Comparison of ENCODE assay signal across 27 mouse cellular contexts in genomic region chr8:92724359-92724758, GRCm38 (mm10). TPM values are rescaled to one million over a fixed set of nuclear protein-coding genes. Genes with fewer than 3 reads are reported as not detected.
DNase-seq lines count a peak whose midpoint lies in the region; ATAC-seq lines count a peak whose summit lies in the region.
"Had no signal": no experiment of that assay in that cellular context is flagged by ENCODE, and none has a peak within 500 bp of the region (broad histone marks: within the 10 kb centered on the region; RNA-seq: fewer than 3 reads in every experiment).

No protein-coding gene starts in this region.

- no peaks in the 10 kb centered on the region for H3K36me3 ChIP-seq in heart, embryonic 10.5 days
- H3K36me3 ChIP-seq in heart, embryonic 12.5 days = no peaks in the 10 kb centered on the region
- no peaks in the 10 kb centered on the region for H3K36me3 ChIP-seq in midbrain, embryonic 11.5 days (ENCODE audit: control insufficient read depth, insufficient read depth, low read length)
- no peaks in the 10 kb centered on the region for H3K36me3 ChIP-seq in midbrain, embryonic 16.5 days (ENCODE audit: control insufficient read depth, insufficient read depth, low read length)
- H3K36me3 ChIP-seq: forebrain, embryonic 15.5 days; G1E; limb, embryonic 15.5 days; lung, embryonic 15.5 days; midbrain, embryonic 12.5 days had no signal

- H3K9ac ChIP-seq in heart, embryonic 12.5 days = no peak overlapping the region
- H3K9ac ChIP-seq in midbrain, embryonic 11.5 days (ENCODE audit: low read length) = no peak overlapping the region
- H3K9ac ChIP-seq in midbrain, embryonic 16.5 days (ENCODE audit: low read depth, low read length) = no peak overlapping the region
- H3K9ac ChIP-seq: forebrain, embryonic 15.5 days; limb, embryonic 15.5 days; liver, embryonic 14.5 days; lung, embryonic 15.5 days; midbrain, embryonic 12.5 days had no signal

- ATAC-seq in heart, embryonic 12.5 days (ENCODE audit: insufficient number of reproducible peaks, low FRiP score) = no peak
- ATAC-seq in midbrain, embryonic 11.5 days (ENCODE audit: low FRiP score) = no peak
- no peak for ATAC-seq in midbrain, embryonic 16.5 days
- ATAC-seq: forebrain, embryonic 15.5 days; Patski had no signal

- peak overlapping the region; percentile 72; the same call in 1 of the 2 replicates for H3K27ac ChIP-seq in heart, embryonic 10.5 days
- no peak overlapping the region for H3K27ac ChIP-seq in heart, embryonic 12.5 days (ENCODE audit: poor library complexity, severe bottlenecking)
- H3K27ac ChIP-seq in midbrain, embryonic 11.5 days (ENCODE audit: low read depth, low read length) = no peak overlapping the region
- no peak overlapping the region for H3K27ac ChIP-seq in midbrain, embryonic 16.5 days (ENCODE audit: low read length)
- H3K27ac ChIP-seq: forebrain, embryonic 15.5 days; limb, embryonic 15.5 days; liver, embryonic 14.5 days; lung, embryonic 15.5 days had no signal

- no peaks in the 10 kb centered on the region for H3K9me3 ChIP-seq in heart, embryonic 10.5 days
- H3K9me3 ChIP-seq in heart, embryonic 12.5 days (replicated peaks) = no peaks in the 10 kb centered on the region
- no peaks in the 10 kb centered on the region for H3K9me3 ChIP-seq in midbrain, embryonic 11.5 days (ENCODE audit: control insufficient read depth, low read length)
- no peaks in the 10 kb centered on the region for H3K9me3 ChIP-seq in midbrain, embryonic 16.5 days (replicated peaks; ENCODE audit: control insufficient read depth, low read length, poor library complexity, severe bottlenecking)
- H3K9me3 ChIP-seq: forebrain, embryonic 15.5 days; limb, embryonic 15.5 days; lung, embryonic 15.5 days; midbrain, embryonic 12.5 days had no signal

- no peak overlapping the region for H3K4me3 ChIP-seq in heart, embryonic 10.5 days
- H3K4me3 ChIP-seq in heart, embryonic 12.5 days = no peak overlapping the region
- H3K4me3 ChIP-seq in midbrain, embryonic 11.5 days (ENCODE audit: low read depth, low read length) = no peak overlapping the region
- H3K4me3 ChIP-seq in midbrain, embryonic 16.5 days (ENCODE audit: low read depth, low read length) = no peak overlapping the region
- H3K4me3 ChIP-seq: forebrain, embryonic 15.5 days; limb, embryonic 15.5 days; lung, embryonic 15.5 days; midbrain, embryonic 12.5 days; myocyte had no signal

- peaks cover 17% of the 10 kb centered on the region for H3K27me3 ChIP-seq in heart, embryonic 10.5 days (ENCODE audit: insufficient read depth, poor library complexity, severe bottlenecking)
- H3K27me3 ChIP-seq in heart, embryonic 12.5 days (replicated peaks) = 0 out of 2 replicates have a peak, but pooled peaks cover 3% of the 10 kb centered on the region
- no peaks in the 10 kb centered on the region for H3K27me3 ChIP-seq in midbrain, embryonic 11.5 days (ENCODE audit: control insufficient read depth, insufficient read depth, low read length)
- peaks cover 3% of the 10 kb centered on the region; the same call in 1 of the 2 replicates for H3K27me3 ChIP-seq in midbrain, embryonic 16.5 days (ENCODE audit: control insufficient read depth, insufficient read depth, low read depth, low read length)
- H3K27me3 ChIP-seq: CH12.LX; lung, embryonic 15.5 days had no signal

- DNase-seq in heart, embryonic 10.5 days (ENCODE audit: low spot score) = no peak
- peak; percentile 5 to 36 for DNase-seq in kidney, postnatal 25 days
- DNase-seq in kidney, adult 9 months = no peak
- peak; percentile 82 for DNase-seq in midbrain, embryonic 11.5 days (ENCODE audit: low spot score, missing footprints)
- no peak for DNase-seq in T-cell, adult 2 months (ENCODE audit: low spot score)
- DNase-seq: adrenal gland, adult 2 months; B cell, adult 2 months; cerebellum, adult 11 months; cerebellum, postnatal 36 days; kidney, adult 2 months; right cerebral cortex, adult 18-20 months; right cerebral cortex, postnatal 4 days; thymus, adult 18-20 months; thymus, postnatal 36 days had no signal

- no peak overlapping the region for H3K4me2 ChIP-seq in heart, embryonic 12.5 days
- no peak overlapping the region for H3K4me2 ChIP-seq in midbrain, embryonic 11.5 days
- no peak overlapping the region for H3K4me2 ChIP-seq in midbrain, embryonic 16.5 days (ENCODE audit: low read length)
- H3K4me2 ChIP-seq: forebrain, embryonic 15.5 days; limb, embryonic 15.5 days; lung, embryonic 15.5 days; midbrain, embryonic 12.5 days had no signal

- H3K4me1 ChIP-seq in heart, embryonic 10.5 days = peaks cover 26% of the 10 kb centered on the region
- peaks cover 23% of the 10 kb centered on the region for H3K4me1 ChIP-seq in heart, embryonic 12.5 days (replicated peaks)
- H3K4me1 ChIP-seq in midbrain, embryonic 11.5 days (ENCODE audit: control insufficient read depth, insufficient read depth, low read length) = peaks cover 20% of the 10 kb centered on the region
- H3K4me1 ChIP-seq in midbrain, embryonic 16.5 days (ENCODE audit: control insufficient read depth, insufficient read depth, low read length) = peaks cover 8% of the 10 kb centered on the region

- 68% methylated on average over 8 of the region's 8 CpGs for WGBS in heart, embryonic 10.5 days
- 66% methylated on average over 8 of the region's 8 CpGs for WGBS in heart, embryonic 12.5 days
- WGBS in midbrain, embryonic 11.5 days = 83% methylated on average over 8 of the region's 8 CpGs
- WGBS in midbrain, embryonic 16.5 days = 61% methylated on average over 8 of the region's 8 CpGs

RNA-seq across cellular contexts. Expression of gene Irx6, which starts 50.3 kb away (rescaled TPM):
- polyA plus RNA-seq in heart, embryonic 10.5 days (2016; fragmentation: Nextera tagmentation; extraction: Ambion mirVana) = 2.9 and 4.9 TPM in 2 replicates
- 3.1 and 3.8 TPM in 2 replicates for polyA plus RNA-seq in heart, embryonic 12.5 days (2016; fragmentation: Nextera tagmentation; extraction: Ambion mirVana)
- polyA plus RNA-seq in midbrain, embryonic 11.5 days (2014; fragmentation: Nextera tagmentation; extraction: Ambion mirVana) = 2.3 and 2.6 TPM in 2 replicates
- 6.0 and 7.6 TPM in 2 replicates for polyA plus RNA-seq in midbrain, embryonic 16.5 days (2015; fragmentation: Nextera tagmentation; extraction: Ambion mirVana)
- polyA plus RNA-seq: adrenal gland, adult 2 months; forebrain, embryonic 15.5 days; G1E; gonadal fat pad, adult 2 months; kidney, adult 2 months; lung, embryonic 15.5 days; myocyte; Patski; stomach, embryonic 14.5 days had no signal

Comparison
In these comparisons a context has a peak if more than half of its experiments do, and no peak if none do; other contexts are left out.
1. DNase-seq: peak in kidney, postnatal 25 days (2 of 2) and midbrain, embryonic 11.5 days (single experiment); none in heart, embryonic 10.5 days (single experiment), kidney, adult 9 months (single experiment) and T-cell, adult 2 months (single experiment).